Mouse (Mus musculus) hindbrain, embryonic 12.5 days (tissue): Measurements from ENCODE around the gene Fam234a. TPM values are rescaled to one million over a fixed set of nuclear protein-coding genes. Genes with fewer than 3 reads are reported as not detected.

Source experiments
- ATAC-seq: fragments of 200-750 bp; cut with Nextera tagmentation; 2 replicates; pipeline ENCODE4 v1.8.0; 2017; ENCODE audit warnings: moderate TSS enrichment; ENCODE audit not compliant: low FRiP score
- H3K27ac ChIP-seq: fragments of 300-500 bp; sonication (generic); 2 replicates; pipeline ENCODE4 v1.5.1; 2016; ENCODE audit warnings: mild to moderate bottlenecking
- H3K27me3 ChIP-seq: fragments of 300-500 bp; sonication (generic); 2 replicates; pipeline ENCODE4 v1.6.1; 2016; ENCODE audit warnings: mild to moderate bottlenecking
- H3K36me3 ChIP-seq: fragments of 300-500 bp; sonication (generic); 2 replicates; pipeline ENCODE4 v1.6.1; 2016; ENCODE audit warnings: mild to moderate bottlenecking
- H3K4me1 ChIP-seq: fragments of 300-500 bp; sonication (generic); 2 replicates; pipeline ENCODE4 v1.6.1; 2016
- H3K4me2 ChIP-seq: fragments of 300-500 bp; sonication (generic); replicated peaks from 2 replicates; pipeline ENCODE4 v1.6.1; 2016; ENCODE audit warnings: mild to moderate bottlenecking
- H3K4me3 ChIP-seq: fragments of 300-500 bp; sonication (generic); 2 replicates; pipeline ENCODE4 v1.5.1; 2016; ENCODE audit warnings: mild to moderate bottlenecking
- H3K9ac ChIP-seq: fragments of 300-500 bp; sonication (generic); 2 replicates; pipeline ENCODE4 v1.6.1; 2016; ENCODE audit warnings: mild to moderate bottlenecking, moderate library complexity
- H3K9me3 ChIP-seq: fragments of 300-500 bp; sonication (generic); replicated peaks from 2 replicates; pipeline ENCODE4 v1.6.1; 2016; ENCODE audit warnings: mild to moderate bottlenecking
- WGBS: fragments of 180-500 bp; shearing (Covaris S2); methylation state at CpG from one replicate; pipeline ENCODE4 v1.1.7; 2016; 5-methylcytosine and 5-hydroxymethylcytosine counted together
- polyA plus RNA-seq: library from polyadenylated mRNA; unstranded; fragments of >200 nt; fragmentation: Nextera tagmentation; extraction: Ambion mirVana; gene quantifications from 2 replicates; pipeline ENCODE4 v1.2.1, GENCODE M21; 2016

Gene Fam234a
- polyA plus RNA-seq, 1 experiment from 2014 or later = 37.9 TPM

- peaks cover 14% of the 10 kb centered on the region for H3K4me1 ChIP-seq
- no peaks in the 10 kb centered on the region for H3K27me3 ChIP-seq
- H3K9me3 ChIP-seq = no peaks in the 10 kb centered on the region
- peak within 1 kb of the TSS; percentile 98 for H3K4me3 ChIP-seq
- H3K4me2 ChIP-seq = peak within 1 kb of the TSS; percentile 84
- H3K27ac ChIP-seq = peak within 1 kb of the TSS; percentile 97
- H3K36me3 ChIP-seq = peaks cover 14% of the 10 kb centered on the region
- ATAC-seq = peak; percentile 92
- peak within 1 kb of the TSS; percentile 93 for H3K9ac ChIP-seq
- WGBS = under 1% methylated on average over 43 of the region's 43 CpGs
Observed at GRCm38 (mm10) chr17:26252539-26253251, 8.7 kb upstream of the Fam234a start, which contains the start of gene Luc7l. TSS of gene Luc7l (plus strand) at chr17:26252896.

- H3K27ac ChIP-seq = peak overlapping the region; percentile 97
- no peak for ATAC-seq
- no peaks in the 10 kb centered on the region for H3K9me3 ChIP-seq
- peaks cover 9% of the 10 kb centered on the region for H3K36me3 ChIP-seq
- H3K4me2 ChIP-seq = peak overlapping the region; percentile 84
- peaks cover 14% of the 10 kb centered on the region for H3K4me1 ChIP-seq
- H3K9ac ChIP-seq = no peak overlapping the region
- 60% methylated on average over 4 of the region's 4 CpGs for WGBS
- no peaks in the 10 kb centered on the region for H3K27me3 ChIP-seq
- peak overlapping the region; percentile 98 for H3K4me3 ChIP-seq
Observed at GRCm38 (mm10) chr17:26251886-26252538, 8.0 kb upstream of the Fam234a start.

- Histone ChIP-seq H3K27me3 (no peaks in the 10 kb centered on the region), H3K9me3 (no peaks in the 10 kb centered on the region), H3K4me2 (peak overlapping the region; percentile 85), H3K4me1 (peaks cover 13% of the 10 kb centered on the region), H3K9ac (peak overlapping the region; percentile 72), H3K36me3 (no peaks in the 10 kb centered on the region), H3K27ac (peak overlapping the region; percentile 72), H3K4me3 (peak overlapping the region; percentile 75)
- ATAC-seq = peak; percentile 85
- WGBS = under 1% methylated on average over 32 of the region's 32 CpGs
Observed at GRCm38 (mm10) chr17:26243471-26244100, 456 bp downstream of the Fam234a start.

GRCm38 (mm10) chr17:26240990-26241389 lies 3.1 kb downstream of the Fam234a start:
- Histone ChIP-seq H3K9me3 (no peaks in the 10 kb centered on the region), H3K27ac (no peak overlapping the region), H3K36me3 (no peaks in the 10 kb centered on the region), H3K4me2 (no peak overlapping the region), H3K27me3 (no peaks in the 10 kb centered on the region), H3K4me3 (no peak overlapping the region), H3K9ac (peak overlapping the region; percentile 18), H3K4me1 (peaks cover 15% of the 10 kb centered on the region)
- WGBS = 84% methylated on average over 6 of the region's 6 CpGs
- ATAC-seq = no peak

- Histone ChIP-seq H3K36me3 (no peaks in the 10 kb centered on the region), H3K9me3 (no peaks in the 10 kb centered on the region), H3K4me2 (no peak overlapping the region), H3K4me3 (no peak overlapping the region), H3K27ac (no peak overlapping the region), H3K4me1 (peaks cover 20% of the 10 kb centered on the region), H3K9ac (no peak overlapping the region), H3K27me3 (no peaks in the 10 kb centered on the region)
- no peak for ATAC-seq
- WGBS = 91% methylated on average over 6 of the region's 6 CpGs
Observed at GRCm38 (mm10) chr17:26240120-26240790, 3.8 kb downstream of the Fam234a start.

GRCm38 (mm10) chr17:26239551-26239950 lies 4.5 kb downstream of the Fam234a start:
- H3K9me3 ChIP-seq = no peaks in the 10 kb centered on the region
- no peak overlapping the region for H3K4me3 ChIP-seq
- no peak overlapping the region for H3K27ac ChIP-seq
- 77% methylated on average over 2 of the region's 2 CpGs for WGBS
- H3K27me3 ChIP-seq = no peaks in the 10 kb centered on the region
- H3K36me3 ChIP-seq = no peaks in the 10 kb centered on the region
- peaks cover 20% of the 10 kb centered on the region for H3K4me1 ChIP-seq
- ATAC-seq = no peak
- H3K9ac ChIP-seq = no peak overlapping the region
- H3K4me2 ChIP-seq = no peak overlapping the region

- H3K4me2 ChIP-seq = no peak overlapping the region
- no peak for ATAC-seq
- H3K9me3 ChIP-seq = no peaks in the 10 kb centered on the region
- H3K36me3 ChIP-seq = no peaks in the 10 kb centered on the region
- H3K4me1 ChIP-seq = peaks cover 11% of the 10 kb centered on the region
- H3K9ac ChIP-seq = no peak overlapping the region
- 90% methylated on average over 10 of the region's 10 CpGs for WGBS
- no peak overlapping the region for H3K27ac ChIP-seq
- no peaks in the 10 kb centered on the region for H3K27me3 ChIP-seq
- H3K4me3 ChIP-seq = no peak overlapping the region
Observed at GRCm38 (mm10) chr17:26237667-26238066, 6.4 kb downstream of the Fam234a start.

- Histone ChIP-seq H3K27ac (no peak overlapping the region; the same call in 1 of the 2 replicates), H3K36me3 (no peaks in the 10 kb centered on the region), H3K4me3 (no peak overlapping the region), H3K4me1 (peaks cover 7% of the 10 kb centered on the region; the same call in 1 of the 2 replicates), H3K27me3 (no peaks in the 10 kb centered on the region), H3K9me3 (no peaks in the 10 kb centered on the region), H3K4me2 (no peak overlapping the region), H3K9ac (no peak overlapping the region)
- 61% methylated on average over 13 of the region's 13 CpGs for WGBS
- no peak for ATAC-seq
Observed at GRCm38 (mm10) chr17:26235077-26235815, 8.8 kb downstream of the Fam234a start.

GRCm38 (mm10) chr17:26234386-26234785 lies 9.7 kb downstream of the Fam234a start:
- no peaks in the 10 kb centered on the region for H3K27me3 ChIP-seq
- no peak overlapping the region for H3K27ac ChIP-seq
- no peak overlapping the region for H3K4me3 ChIP-seq
- no peak for ATAC-seq
- H3K4me2 ChIP-seq = no peak overlapping the region
- H3K9ac ChIP-seq = no peak overlapping the region
- H3K9me3 ChIP-seq = no peaks in the 10 kb centered on the region
- 91% methylated on average over 8 of the region's 8 CpGs for WGBS
- H3K4me1 ChIP-seq = peaks cover 7% of the 10 kb centered on the region; the same call in 1 of the 2 replicates
- no peaks in the 10 kb centered on the region for H3K36me3 ChIP-seq

GRCm38 (mm10) chr17:26232863-26233262 lies 11.2 kb downstream of the Fam234a start:
- Histone ChIP-seq H3K9me3 (no peaks in the 10 kb centered on the region), H3K27me3 (no peaks in the 10 kb centered on the region), H3K4me2 (no peak overlapping the region), H3K27ac (no peak overlapping the region), H3K4me3 (no peak overlapping the region), H3K9ac (no peak overlapping the region), H3K36me3 (no peaks in the 10 kb centered on the region), H3K4me1 (peaks cover 7% of the 10 kb centered on the region; the same call in 1 of the 2 replicates)
- 69% methylated on average over 8 of the region's 8 CpGs for WGBS
- ATAC-seq = no peak

- no peak for ATAC-seq
- H3K9me3 ChIP-seq = no peaks in the 10 kb centered on the region
- H3K4me1 ChIP-seq = peaks cover 7% of the 10 kb centered on the region; the same call in 1 of the 2 replicates
- no peak overlapping the region for H3K4me2 ChIP-seq
- no peaks in the 10 kb centered on the region for H3K27me3 ChIP-seq
- H3K9ac ChIP-seq = no peak overlapping the region
- H3K27ac ChIP-seq = no peak overlapping the region
- no peaks in the 10 kb centered on the region for H3K36me3 ChIP-seq
- H3K4me3 ChIP-seq = no peak overlapping the region
- 86% methylated on average over 5 of the region's 5 CpGs for WGBS
Observed at GRCm38 (mm10) chr17:26231156-26231555, 12.9 kb downstream of the Fam234a start.
